Mouse (Mus musculus): ENCODE results near the gene Fezf2. TPM values are rescaled to one million over a fixed set of nuclear protein-coding genes. Genes with fewer than 3 reads are reported as not detected.

The Fezf2 gene
- 0.06 TPM in 1 of 2 replicates, not detected in the other for polyA plus RNA-seq (2016; fragmentation: Nextera tagmentation; extraction: Ambion mirVana)

DNA sequence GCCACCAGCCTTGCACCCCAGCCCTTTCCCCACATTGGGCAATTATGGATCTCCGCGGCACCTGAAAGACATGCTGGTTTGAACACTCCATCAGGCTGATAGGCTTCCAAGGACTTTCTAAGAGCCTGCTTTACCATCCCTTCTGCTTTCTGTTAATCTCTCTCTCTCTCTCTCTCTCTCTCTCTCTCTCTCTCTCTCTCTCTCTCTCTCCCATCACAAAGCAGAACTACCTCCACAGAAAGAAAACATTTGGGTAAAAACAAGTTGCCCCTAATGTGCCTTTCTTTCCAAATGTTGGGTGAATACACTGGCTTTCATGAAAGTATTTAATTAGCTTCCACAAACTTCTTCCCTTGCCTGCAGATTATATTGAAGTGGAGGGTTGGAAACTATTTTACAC lies at the start of gene Fezf2:
Gene Fezf2 (minus strand): TSS at position 101 of the 400 bp plus-strand sequence.
- Histone ChIP-seq H3K4me2 (no peak within 1 kb of the TSS), H3K9me3 (replicated peaks) (no peaks in the 10 kb centered on the region), H3K4me1 (no peaks in the 10 kb centered on the region), H3K27me3 (replicated peaks) (peaks cover 96% of the 10 kb centered on the region), H3K27ac (no peak within 1 kb of the TSS), H3K9ac (no peak within 1 kb of the TSS), H3K36me3 (no peaks in the 10 kb centered on the region), H3K4me3 (no peak within 1 kb of the TSS)
- ATAC-seq: no peak
- 5% methylated on average over 2 of the region's 2 CpGs for WGBS (ENCODE audit: insufficient replicate concordance)

DNA sequence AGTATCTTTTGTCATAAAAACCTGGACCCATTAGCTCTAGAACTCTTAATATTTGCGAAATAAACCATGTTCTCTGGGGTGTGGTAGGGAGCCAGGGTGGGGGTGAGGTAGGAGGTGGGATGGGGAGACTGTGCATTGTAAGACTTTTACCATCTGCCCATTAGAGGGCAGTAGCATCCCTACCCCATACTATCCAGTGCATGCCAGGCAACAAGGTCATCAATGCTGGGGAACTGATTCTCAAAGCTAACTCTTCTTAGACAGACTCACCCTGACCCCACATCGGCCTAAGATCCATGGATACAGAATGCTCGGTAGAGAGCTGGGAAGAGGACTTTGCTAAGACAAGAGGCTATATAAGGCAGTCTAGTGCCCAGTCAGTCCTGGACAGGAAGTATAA lies 49.6 kb upstream of the Fezf2 start:
- 54% methylated on average over 3 of the region's 3 CpGs for WGBS (ENCODE audit: insufficient replicate concordance)
- Histone ChIP-seq H3K4me1 (no peaks in the 10 kb centered on the region), H3K27me3 (replicated peaks) (no peaks in the 10 kb centered on the region), H3K9me3 (replicated peaks) (no peaks in the 10 kb centered on the region), H3K4me3 (no peak overlapping the region), H3K36me3 (no peaks in the 10 kb centered on the region), H3K27ac (no peak overlapping the region), H3K4me2 (no peak overlapping the region), H3K9ac (no peak overlapping the region)
- no peak for ATAC-seq

DNA sequence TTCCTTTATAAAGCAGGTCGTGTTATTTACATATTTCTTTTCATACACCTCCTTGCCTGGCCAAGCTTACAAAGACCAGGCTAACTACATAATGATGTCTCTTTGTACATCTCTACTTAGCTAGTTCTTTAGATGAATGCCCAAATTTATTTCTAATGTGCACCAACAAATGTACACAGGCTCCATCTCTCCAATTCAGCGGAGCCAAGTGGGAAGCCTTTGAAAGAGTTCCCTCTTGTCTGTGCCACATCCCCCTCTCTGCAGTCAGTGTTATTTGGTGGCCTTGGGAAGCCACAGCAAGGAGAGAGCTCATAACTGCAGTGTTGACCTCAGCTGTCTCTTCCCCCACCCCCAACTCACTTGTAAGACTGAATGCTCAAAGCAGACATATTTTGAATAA lies 46.3 kb upstream of the Fezf2 start:
- no peak overlapping the region for H3K4me2 ChIP-seq
- no peak overlapping the region for H3K9ac ChIP-seq
- no peaks in the 10 kb centered on the region for H3K36me3 ChIP-seq
- H3K9me3 ChIP-seq (replicated peaks): no peaks in the 10 kb centered on the region
- no peak for ATAC-seq
- H3K4me3 ChIP-seq: no peak overlapping the region
- no peaks in the 10 kb centered on the region for H3K4me1 ChIP-seq
- no peak overlapping the region for H3K27ac ChIP-seq
- WGBS (ENCODE audit: insufficient replicate concordance): 58% methylated on average over 2 of the region's 2 CpGs
- H3K27me3 ChIP-seq (replicated peaks): no peaks in the 10 kb centered on the region

DNA sequence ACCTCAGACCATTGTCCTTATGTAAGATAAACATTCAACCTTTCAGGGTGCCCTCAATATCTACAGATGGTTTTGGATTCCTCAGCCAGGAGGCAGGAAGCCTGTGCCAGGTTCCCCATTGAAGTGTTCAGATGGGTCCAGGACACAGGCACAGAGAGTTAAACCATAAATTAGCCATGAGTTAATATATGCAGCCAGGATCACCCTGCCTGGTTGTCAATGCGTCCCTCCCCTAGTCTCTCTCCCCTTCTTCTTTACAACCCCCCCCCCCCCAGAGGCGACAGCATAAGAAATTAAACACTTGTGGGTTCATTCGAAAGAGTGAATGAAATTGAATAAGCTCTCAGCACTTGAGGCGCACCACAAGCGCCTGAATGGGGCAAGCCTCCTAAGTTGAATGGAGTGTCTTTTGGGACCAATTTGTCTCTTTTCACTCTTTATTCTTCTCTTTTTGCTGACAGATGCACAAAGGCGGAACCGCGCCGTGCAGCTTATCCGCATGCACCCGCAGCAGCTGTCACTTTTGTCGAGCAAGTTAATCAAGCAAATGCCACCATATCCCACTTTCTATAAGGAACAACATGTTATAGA lies 45.4 kb upstream of the Fezf2 start:
- no peak for ATAC-seq
- no peaks in the 10 kb centered on the region for H3K4me1 ChIP-seq
- H3K4me2 ChIP-seq: no peak overlapping the region
- H3K27me3 ChIP-seq (replicated peaks): no peaks in the 10 kb centered on the region
- H3K36me3 ChIP-seq: no peaks in the 10 kb centered on the region
- no peak overlapping the region for H3K9ac ChIP-seq
- H3K9me3 ChIP-seq (replicated peaks): no peaks in the 10 kb centered on the region
- H3K4me3 ChIP-seq: no peak overlapping the region
- no peak overlapping the region for H3K27ac ChIP-seq
- WGBS (ENCODE audit: insufficient replicate concordance): 65% methylated on average over 12 of the region's 12 CpGs

DNA sequence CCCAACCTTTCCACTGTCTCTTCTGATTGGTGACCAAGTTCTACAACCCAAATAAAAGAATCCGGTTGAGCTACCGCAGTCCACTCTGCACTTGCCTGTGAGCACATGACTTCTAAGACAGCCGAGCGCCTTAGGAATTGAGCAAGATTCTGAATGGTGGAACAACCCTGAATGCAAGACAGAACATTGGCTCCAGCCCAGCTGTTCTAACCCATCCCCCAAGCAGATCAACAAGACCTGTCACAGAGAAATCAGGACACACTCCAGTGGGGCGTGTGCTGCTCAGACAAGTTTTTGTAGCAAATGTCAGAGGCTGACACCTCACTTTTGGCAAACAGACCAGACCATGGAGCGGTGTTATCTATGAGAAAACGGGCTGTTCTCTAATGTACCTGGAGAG lies 43.2 kb upstream of the Fezf2 start:
- Histone ChIP-seq H3K27ac (no peak overlapping the region), H3K9me3 (replicated peaks) (no peaks in the 10 kb centered on the region), H3K36me3 (no peaks in the 10 kb centered on the region), H3K4me2 (no peak overlapping the region), H3K4me1 (no peaks in the 10 kb centered on the region), H3K9ac (no peak overlapping the region), H3K27me3 (replicated peaks) (no peaks in the 10 kb centered on the region; the same call in 1 of the 2 replicates), H3K4me3 (no peak overlapping the region)
- ATAC-seq: no peak
- 70% methylated on average over 7 of the region's 7 CpGs for WGBS (ENCODE audit: insufficient replicate concordance)

DNA sequence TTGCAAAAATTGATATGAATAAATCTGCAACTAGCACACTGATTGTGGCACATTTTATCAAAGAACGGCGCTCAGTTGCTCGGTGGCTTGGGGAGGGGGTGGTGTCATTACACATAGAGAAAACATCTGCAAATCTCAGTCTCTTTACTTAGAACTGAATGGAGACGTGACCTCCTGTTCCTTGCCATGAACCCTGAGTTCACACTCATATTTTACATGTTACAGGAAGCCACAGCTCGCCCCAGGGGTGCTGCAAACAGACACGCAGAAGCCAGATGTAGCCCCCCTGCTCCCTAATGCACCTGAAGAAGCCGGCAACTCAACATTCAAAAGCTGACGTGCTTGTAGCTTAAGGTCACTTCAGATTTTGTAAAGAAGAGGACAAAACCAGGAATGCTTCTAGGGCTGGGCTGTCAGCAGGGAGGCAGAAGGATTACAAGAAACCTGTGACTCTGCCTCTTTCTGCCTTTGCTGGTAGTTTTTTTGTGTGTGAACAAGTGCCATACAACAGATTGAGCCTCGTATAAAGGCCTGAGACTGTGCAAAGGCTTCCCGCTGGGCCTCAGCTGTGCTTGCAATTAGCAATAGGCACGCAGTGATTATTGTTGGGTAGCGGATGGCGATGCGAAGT lies 40.9 kb upstream of the Fezf2 start:
- Histone ChIP-seq H3K4me2 (no peak overlapping the region), H3K9me3 (replicated peaks) (no peaks in the 10 kb centered on the region), H3K9ac (no peak overlapping the region), H3K27ac (no peak overlapping the region), H3K36me3 (no peaks in the 10 kb centered on the region), H3K4me1 (no peaks in the 10 kb centered on the region), H3K27me3 (replicated peaks) (no peaks in the 10 kb centered on the region; the same call in 1 of the 2 replicates), H3K4me3 (no peak overlapping the region)
- ATAC-seq: no peak
- WGBS (ENCODE audit: insufficient replicate concordance): 39% methylated on average over 14 of the region's 14 CpGs

DNA sequence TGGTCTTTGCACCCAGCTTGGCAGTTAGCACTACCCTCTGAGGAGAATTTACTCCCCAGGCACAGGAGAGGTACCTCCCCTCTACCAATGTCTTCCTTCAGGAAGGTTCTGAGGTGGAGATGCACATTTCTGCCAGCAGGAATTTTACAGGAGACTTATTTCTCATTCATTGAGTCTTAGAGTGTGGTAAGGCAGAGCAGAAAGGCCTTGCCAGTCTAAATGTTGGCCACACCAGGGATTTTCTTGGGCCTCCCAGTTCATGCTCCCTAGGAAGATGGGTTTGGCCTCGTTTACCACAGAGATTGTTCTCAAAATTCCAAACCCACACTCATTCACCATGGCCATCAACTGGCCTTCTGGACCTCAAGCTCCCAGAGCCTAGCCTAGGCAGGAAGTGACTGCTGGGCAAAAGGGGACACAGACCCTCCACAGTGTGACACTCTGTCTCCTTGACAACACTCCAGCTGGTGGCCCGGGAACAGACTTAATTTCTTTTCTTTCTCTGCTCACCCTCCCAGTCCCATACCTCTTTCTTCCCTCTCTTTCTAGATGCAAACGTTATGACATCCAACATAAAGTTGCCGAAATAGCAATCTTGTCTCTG lies 40.3 kb upstream of the Fezf2 start:
- no peaks in the 10 kb centered on the region for H3K9me3 ChIP-seq (replicated peaks)
- no peaks in the 10 kb centered on the region for H3K36me3 ChIP-seq
- no peaks in the 10 kb centered on the region; the same call in 1 of the 2 replicates for H3K27me3 ChIP-seq (replicated peaks)
- H3K9ac ChIP-seq: no peak overlapping the region
- no peak overlapping the region for H3K27ac ChIP-seq
- no peak overlapping the region for H3K4me3 ChIP-seq
- 35% methylated on average over 4 of the region's 4 CpGs for whole genome bisulfite sequencing (ENCODE audit: insufficient replicate concordance)
- H3K4me2 ChIP-seq: no peak overlapping the region
- ATAC-seq: no peak
- no peaks in the 10 kb centered on the region for H3K4me1 ChIP-seq

DNA sequence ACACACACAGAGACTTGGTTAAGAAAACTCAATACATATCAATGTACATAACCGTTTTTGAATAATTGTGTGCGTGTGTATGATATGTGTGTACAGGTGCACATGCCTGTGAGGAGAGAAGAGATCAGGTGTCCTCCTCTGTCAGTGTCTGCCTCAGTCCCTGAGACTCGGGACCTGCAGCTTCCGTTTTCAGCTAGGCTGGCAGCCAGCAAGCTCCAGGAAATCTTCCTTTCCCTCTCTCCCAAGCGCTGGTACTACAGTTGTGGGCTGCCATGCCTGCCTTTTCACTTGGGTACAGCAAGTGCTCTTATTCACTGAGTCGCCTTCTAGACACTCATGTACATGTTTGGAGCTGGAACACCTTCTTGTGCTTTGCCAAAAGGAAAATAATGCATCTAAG lies 39.2 kb upstream of the Fezf2 start:
- ATAC-seq: no peak

DNA sequence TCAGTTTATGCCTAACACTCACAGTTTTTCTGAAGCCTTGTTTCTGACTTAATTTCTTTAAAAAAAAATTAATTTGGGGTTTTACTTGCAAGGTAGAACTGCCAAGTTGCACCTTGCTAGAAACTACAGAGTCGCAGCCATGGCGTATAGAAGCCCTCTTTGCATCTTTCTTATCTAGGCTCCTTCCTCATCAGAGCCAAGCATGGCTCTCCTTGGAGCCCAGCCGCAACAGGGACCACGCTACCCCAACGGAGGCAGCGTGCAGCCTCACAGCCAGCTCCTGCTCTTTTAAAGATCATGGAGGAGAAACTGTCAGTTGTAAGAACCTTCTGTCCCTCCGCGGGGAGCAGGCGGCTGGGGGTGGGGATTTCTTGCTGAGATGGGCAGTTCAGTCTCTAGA lies 29.9 kb upstream of the Fezf2 start:
- Histone ChIP-seq H3K27me3 (replicated peaks) (no peaks in the 10 kb centered on the region), H3K9ac (no peak overlapping the region), H3K36me3 (no peaks in the 10 kb centered on the region), H3K9me3 (replicated peaks) (no peaks in the 10 kb centered on the region), H3K27ac (no peak overlapping the region), H3K4me3 (no peak overlapping the region), H3K4me1 (no peaks in the 10 kb centered on the region), H3K4me2 (no peak overlapping the region)
- ATAC-seq: no peak
- WGBS (ENCODE audit: insufficient replicate concordance): 14% methylated on average over 9 of the region's 9 CpGs

More for the DNA sequence above, 39.2 kb upstream of the Fezf2 start:
- H3K27ac ChIP-seq: no peak overlapping the region
- H3K27me3 ChIP-seq (replicated peaks): no peaks in the 10 kb centered on the region; the same call in 1 of the 2 replicates
- H3K4me1 ChIP-seq: no peaks in the 10 kb centered on the region
- H3K36me3 ChIP-seq: no peaks in the 10 kb centered on the region
- H3K4me2 ChIP-seq: no peak overlapping the region
- H3K9me3 ChIP-seq (replicated peaks): no peaks in the 10 kb centered on the region
- no peak overlapping the region for H3K4me3 ChIP-seq
- 44% methylated on average over 6 of the region's 6 CpGs for WGBS (ENCODE audit: insufficient replicate concordance)
- H3K9ac ChIP-seq: no peak overlapping the region

DNA sequence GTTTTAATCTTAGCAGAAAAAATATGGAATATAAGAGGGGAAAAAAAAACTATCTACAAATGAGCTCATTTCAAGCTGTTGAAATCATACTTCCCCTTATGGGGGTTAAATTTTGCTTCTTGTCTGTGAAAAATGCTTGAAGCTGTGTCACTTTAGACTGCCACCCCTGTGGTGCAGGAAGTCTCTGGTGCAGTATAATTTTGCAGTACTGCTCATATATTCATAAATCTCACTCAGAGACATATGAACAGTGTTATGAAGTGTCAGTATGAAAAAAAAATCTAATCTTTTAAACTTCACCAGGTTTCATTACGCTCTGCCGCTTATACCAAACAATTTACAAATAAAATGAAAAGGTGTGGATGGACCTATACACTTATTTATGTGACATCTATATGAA lies 29.3 kb upstream of the Fezf2 start:
- Histone ChIP-seq H3K4me1 (no peaks in the 10 kb centered on the region), H3K4me3 (no peak overlapping the region), H3K27ac (no peak overlapping the region), H3K9me3 (replicated peaks) (no peaks in the 10 kb centered on the region), H3K9ac (no peak overlapping the region), H3K27me3 (replicated peaks) (no peaks in the 10 kb centered on the region), H3K36me3 (no peaks in the 10 kb centered on the region), H3K4me2 (no peak overlapping the region)
- 82% methylated on average over 2 of the region's 2 CpGs for WGBS (ENCODE audit: insufficient replicate concordance)
- no peak for ATAC-seq

DNA sequence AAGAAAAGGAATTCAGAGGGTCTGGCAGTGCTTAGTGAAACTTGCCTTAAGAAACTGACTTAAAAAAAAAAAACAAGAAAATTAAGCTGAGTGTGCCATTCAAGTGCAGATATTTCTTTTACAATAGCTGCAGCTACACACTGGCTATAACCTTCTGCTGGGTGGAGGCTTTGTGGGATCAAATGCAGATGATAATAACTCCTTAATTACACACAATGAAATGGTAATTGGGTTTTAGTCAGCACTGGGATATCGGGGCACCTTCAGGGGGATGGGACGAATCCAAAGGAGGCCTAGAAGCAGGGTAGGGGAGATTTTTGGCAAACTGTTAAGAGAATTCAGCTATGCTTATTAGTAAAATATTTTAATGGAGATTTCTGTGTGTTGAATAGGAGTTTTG lies 27.5 kb upstream of the Fezf2 start:
- Histone ChIP-seq H3K4me1 (no peaks in the 10 kb centered on the region), H3K4me2 (no peak overlapping the region), H3K27me3 (replicated peaks) (no peaks in the 10 kb centered on the region), H3K9ac (no peak overlapping the region), H3K36me3 (no peaks in the 10 kb centered on the region), H3K4me3 (no peak overlapping the region), H3K27ac (no peak overlapping the region), H3K9me3 (replicated peaks) (no peaks in the 10 kb centered on the region)
- WGBS (ENCODE audit: insufficient replicate concordance): 57% methylated on average over 2 of the region's 2 CpGs
- ATAC-seq: no peak

DNA sequence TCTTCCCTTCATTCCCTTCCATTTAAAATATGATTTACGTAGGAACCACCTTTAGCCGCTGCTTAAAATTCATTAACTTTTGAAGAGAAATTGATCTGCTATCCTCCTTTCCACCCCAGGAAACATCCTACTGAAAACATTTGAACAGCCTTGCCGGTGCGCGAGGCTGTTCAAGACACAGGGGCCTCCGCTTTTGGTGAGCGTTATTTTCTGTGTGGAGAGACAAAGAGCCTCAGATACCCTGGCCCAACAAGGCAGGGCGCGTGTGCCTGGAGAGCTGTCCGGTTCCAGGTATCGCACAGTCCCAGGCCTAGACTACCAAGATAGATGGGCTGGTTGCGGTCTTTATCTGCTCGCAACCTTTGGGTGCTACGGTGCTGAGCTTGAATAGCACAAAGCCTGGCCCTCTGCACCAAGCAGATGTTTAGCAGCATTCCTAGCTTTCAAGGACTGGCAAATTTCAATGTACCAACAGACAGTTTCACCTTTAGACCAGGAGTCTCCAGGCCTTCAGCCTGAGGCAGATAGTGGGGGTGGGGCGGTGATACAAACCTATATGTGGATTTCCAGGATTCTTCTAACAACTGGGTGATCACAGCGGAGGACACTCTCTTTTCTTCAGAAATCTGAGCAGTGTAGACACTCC lies 2.4 kb upstream of the Fezf2 start:
- peaks cover 87% of the 10 kb centered on the region for H3K27me3 ChIP-seq (replicated peaks)
- H3K27ac ChIP-seq: no peak overlapping the region
- H3K36me3 ChIP-seq: no peaks in the 10 kb centered on the region
- ATAC-seq: no peak
- H3K4me3 ChIP-seq: no peak overlapping the region
- 9% methylated on average over 16 of the region's 16 CpGs for WGBS (ENCODE audit: insufficient replicate concordance)
- no peak overlapping the region for H3K9ac ChIP-seq
- no peaks in the 10 kb centered on the region for H3K4me1 ChIP-seq
- no peaks in the 10 kb centered on the region for H3K9me3 ChIP-seq (replicated peaks)
- H3K4me2 ChIP-seq: no peak overlapping the region
